Mouse (Mus musculus) kidney, adult 11 months (tissue): ENCODE data around the gene Aebp2.
A peak's percentile ranks its signal among the peaks of the same experiment; 100 is the strongest.
"Not testable (repeated sequence)": the region's sequence is repeated elsewhere in the genome, so short reads cannot be mapped to it uniquely, and the experiment has no call there.

Experiments
- DNase-seq: peaks from one replicate; pipeline ENCODE4 v3.0.0; 2022

Aebp2 gene

DNA sequence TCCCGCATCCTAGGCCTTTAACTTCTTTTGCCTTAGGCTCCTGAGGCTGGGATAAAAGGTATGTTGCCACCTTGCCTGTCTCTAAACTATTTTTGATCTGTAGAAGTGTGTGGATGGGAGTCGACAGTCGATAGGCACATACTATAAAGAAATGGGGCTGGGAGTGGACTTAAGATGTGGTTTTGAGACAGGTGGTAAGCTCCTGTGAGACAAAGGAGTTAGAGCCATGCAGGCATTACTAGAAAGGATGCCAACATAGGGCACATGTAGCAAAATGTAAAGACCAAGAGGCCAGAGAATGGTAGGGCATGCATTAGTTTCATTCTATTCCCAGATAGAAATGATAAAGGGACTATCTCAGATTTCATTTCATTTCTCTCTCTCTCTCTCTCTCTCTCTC lies 34.5 kb downstream of the Aebp2 start:
- no peak for DNase-seq

DNA sequence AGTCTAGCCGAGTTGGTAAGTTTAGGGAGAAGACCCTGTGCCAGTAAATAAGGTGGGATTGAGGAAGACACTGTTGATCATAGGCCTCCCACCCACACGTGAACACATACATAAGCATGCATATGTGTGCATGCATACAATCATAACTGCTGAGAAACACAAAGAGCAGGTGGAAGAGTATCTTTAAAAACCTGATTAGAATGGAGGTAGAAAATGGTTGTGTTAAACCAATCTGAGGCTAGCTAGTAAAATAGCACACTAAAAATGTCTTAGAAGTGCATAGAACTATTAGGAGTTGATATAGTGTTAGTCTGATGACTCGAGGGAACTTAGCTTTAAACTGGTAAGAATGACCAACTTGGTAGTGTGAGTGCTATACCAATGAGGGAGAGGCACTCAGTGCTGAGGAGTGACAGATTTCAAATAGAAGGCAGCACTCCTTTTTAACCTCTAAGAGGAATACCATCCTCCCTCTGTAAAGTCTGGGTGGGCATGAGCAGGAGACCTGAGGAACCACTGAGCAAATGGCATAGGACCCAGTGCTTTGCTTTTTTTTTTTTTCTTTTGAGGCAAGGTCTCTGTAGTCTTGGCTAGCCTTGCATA lies 35.6 kb downstream of the Aebp2 start:
- no peak for DNase-seq

DNA sequence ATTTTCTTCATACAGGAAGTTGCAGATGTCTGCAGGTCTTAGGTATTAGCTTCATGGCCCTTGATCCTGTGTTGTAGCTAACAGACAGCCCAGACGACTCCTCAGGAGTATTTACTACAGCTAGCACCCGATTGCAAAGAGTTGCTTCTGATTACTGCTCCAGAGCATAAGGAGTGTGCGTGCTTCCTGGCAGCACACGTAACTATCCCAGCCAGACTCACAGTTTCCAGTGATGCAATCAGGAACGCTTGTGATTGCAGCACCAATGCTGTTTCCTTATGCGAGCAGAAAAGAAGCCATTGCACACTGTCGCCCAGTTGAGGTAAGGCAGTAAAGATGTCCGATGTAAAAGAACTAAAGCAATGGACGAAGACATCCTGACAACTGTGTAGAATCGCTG lies 38.6 kb downstream of the Aebp2 start:
- no peak for DNase-seq

DNA sequence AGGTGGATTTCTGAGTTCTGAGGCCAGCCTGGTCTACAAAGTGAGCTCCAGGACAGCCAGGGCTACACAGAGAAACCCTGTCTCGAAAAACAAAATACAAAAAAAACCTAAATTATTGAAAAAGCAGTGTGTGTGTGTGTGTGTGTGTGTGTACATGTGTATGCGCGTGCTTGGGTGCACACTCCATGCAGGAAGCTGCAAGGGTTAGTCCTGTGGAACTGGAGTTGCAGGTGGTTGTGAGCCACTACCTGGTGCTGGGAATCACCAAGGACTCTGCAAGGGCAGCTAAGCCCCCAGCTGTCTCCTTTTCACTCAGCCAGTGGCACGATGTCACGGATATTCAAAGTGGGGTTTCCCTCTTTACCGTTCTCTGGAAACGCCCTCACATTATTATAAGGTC lies 39.3 kb downstream of the Aebp2 start:
- no peak for DNase-seq

DNA sequence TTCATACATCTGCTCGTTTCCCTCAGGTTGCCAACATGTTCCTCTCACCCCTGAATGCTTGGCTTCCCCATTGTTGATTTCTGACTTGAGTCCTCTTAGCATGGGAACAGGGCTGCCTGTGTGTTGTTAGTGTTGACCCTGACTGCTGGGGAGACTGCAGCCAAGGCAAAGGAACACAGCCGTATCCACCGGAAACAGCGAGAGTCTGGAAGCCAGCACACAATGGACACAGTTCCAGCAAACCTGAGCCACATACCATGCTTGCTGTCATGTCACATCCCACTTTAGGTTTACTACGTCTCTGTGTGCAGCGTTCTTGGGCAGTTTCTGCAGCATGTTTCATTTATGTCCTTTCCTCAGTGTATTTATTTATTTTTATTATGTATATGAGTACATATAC lies 39.8 kb downstream of the Aebp2 start:
- no peak for DNase-seq

DNA sequence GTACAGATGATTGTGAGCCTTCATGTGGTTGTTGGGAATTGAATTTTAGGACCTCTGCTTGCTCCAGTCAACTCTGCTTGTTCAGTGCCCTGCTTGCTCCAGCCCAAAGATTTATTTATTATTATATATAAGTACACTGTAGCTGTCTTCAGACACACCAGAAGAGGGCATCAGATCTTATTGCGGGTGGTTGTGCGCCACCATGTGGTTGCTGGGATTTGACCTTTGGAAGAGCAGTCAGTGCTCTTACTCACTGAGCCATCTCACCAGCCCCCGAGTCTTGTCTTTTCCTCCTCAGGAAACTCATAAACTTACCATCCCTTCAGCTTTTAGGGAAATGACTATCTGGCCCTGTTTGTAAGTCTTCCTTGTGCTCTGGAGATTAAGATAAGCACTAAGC lies 40.2 kb downstream of the Aebp2 start:
- not testable (repeated sequence) for DNase-seq

DNA sequence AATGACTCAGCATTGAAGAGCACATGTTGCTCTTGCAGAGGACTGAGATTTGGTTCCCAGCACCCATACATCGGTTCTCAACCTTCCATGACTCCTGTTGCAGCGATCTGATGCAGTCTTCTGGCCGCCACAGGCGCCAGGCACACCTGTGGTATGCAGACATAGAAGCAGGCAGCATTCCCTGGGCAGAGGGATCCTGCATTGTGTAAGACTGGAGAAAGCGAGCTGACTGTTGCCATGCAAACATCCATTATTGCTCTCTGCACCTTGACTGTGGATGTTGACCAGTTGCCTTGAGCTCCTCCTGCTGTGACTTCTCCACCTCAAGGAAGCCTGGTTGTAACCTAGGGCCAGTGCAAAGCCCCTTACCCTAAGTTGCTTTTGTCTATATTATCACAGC lies 42.1 kb downstream of the Aebp2 start:
- no peak for DNase-seq

DNA sequence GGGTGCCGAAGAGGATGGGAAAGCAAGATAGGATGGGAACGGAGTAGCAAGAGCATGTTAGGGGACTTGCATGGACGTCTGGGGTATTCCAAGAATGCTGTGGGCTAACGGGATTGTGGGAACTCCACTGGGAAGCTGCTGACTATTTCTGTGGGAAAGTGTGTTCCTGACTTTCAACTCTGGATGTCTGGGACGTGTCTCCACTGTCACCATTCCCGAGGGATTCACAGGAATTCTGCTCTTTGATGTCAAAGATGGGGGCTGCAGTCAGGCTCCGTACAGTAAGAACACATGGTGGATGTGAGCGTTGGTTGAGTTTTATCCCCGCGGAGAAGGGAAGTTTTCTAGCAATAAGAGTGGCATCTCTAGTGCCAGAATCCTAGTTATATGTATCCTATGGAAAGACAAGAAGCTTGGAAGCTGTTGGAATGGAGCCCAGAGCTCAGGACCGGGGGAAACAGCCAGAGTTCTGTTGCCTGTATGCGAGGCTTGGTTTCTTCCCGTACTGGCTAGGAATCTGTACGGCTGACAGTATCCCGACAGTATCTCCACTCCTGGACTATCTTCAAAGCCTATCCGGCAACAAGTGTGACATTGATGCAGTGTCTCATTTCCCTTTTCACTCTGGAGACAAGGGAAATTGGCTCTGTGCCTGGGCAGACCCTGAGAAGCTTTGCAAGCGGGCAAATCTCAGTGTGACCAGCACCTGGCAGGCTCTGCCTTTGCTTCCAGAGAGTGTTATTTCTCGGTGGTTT lies 44.2 kb downstream of the Aebp2 start:
- DNase-seq, result peak; percentile 40

DNA sequence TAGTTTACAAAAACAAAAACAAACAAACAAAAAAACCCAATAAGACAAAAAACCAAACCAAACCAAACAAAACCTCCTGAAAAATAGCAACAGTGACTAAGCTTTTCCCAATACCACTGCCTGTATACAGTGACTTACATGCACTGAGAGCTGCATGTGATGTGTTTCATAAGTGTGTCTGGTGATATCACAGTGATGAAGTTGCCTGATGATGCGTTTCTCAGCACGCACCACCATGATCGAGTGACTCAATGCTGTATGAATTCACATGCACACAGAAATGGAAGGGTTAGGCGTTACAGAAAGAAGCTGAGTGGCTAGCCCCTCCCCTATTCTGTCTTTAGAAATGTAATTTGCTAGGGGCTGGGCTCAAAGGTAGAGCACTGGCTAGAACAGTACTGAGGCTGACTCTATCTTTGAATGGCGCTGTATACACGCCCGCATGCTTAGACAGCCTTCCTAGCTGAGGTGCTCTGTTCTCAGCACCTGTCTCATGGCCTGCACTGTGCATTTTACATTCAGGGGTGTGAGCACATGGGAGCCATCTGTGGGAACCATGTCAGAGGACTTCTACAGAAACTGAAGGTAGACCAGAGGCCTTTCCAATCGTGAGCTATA lies 44.9 kb downstream of the Aebp2 start:
- no peak for DNase-seq

DNA sequence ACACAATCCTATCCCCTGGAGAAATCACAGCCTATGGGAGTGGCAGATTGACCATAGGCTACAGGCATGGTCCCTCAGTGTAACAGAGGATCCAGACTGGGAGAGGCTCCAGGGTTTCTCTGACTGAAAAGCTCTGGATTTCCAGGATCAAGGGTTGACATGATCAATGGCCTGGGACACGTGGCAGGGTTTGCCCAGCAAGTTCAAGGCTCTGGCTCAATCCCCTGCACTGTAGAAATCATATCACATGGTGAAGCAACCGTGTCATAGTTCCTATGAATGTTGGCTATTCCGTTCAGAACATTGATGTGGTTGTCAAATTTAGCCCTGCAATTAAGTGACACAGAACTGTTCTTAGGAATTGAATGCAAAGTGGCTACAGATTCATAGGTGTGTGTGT lies 52.0 kb downstream of the Aebp2 start:
- DNase-seq, result no peak

DNA sequence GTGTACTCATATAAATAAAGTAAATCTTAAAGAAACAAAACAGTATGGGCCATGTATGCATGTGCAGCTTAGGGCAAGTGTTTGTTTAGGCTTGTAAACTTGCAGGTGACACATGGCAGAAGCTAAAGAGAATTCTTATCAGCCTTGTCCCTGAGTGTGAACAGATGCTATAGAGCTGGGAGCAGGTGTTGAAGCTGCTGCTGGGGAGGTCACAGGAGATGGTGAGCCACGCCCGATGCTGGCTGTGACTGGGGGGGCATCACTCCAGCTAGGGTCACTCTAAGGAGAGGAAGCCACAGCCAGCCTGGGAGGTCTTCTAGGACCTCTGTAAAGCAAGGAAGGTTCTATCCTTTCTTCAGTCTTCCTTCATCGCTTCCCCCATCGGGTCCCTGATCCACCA lies 53.6 kb downstream of the Aebp2 start:
- DNase-seq, result no peak

DNA sequence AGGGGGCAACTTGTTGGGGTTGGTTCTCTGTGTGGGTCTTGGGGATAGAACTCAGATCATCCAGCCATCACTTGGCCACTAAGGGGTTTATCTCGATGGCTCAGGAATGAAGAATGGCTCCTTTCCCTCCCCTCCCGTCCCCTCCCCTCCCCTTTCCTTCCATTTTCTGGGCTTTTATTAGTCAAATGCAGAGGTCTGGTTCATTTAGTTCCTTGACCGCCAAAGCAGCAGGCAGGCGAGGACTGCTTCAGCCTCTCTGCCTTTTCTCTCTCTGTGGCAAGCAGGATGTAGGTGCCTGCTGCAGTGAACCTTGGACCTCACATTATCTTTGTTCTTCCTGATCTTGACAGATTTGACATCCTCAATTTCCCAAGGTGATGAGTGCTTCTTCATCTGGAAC lies 54.6 kb downstream of the Aebp2 start:
- no peak for DNase-seq

DNA sequence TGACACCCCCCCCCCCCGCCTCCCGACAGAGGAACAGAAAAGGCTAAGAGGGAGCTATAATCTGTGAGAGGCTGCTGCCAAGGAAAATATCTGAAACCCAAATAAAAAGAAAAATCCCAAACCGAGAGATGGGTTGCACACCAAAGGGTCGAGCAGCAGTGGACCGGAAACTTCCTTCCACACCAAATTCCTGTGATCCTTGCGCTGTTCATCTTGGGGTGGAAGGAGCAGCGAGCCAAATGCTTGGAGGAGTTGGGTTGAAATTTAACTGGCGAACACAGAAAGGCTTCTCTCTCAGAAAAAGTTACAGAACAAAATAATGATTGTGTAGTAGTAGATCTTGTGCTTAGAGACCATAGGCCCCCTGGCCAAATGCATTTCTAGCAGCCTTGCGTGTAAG lies 55.5 kb downstream of the Aebp2 start:
- DNase-seq, result peak; percentile 45

DNA sequence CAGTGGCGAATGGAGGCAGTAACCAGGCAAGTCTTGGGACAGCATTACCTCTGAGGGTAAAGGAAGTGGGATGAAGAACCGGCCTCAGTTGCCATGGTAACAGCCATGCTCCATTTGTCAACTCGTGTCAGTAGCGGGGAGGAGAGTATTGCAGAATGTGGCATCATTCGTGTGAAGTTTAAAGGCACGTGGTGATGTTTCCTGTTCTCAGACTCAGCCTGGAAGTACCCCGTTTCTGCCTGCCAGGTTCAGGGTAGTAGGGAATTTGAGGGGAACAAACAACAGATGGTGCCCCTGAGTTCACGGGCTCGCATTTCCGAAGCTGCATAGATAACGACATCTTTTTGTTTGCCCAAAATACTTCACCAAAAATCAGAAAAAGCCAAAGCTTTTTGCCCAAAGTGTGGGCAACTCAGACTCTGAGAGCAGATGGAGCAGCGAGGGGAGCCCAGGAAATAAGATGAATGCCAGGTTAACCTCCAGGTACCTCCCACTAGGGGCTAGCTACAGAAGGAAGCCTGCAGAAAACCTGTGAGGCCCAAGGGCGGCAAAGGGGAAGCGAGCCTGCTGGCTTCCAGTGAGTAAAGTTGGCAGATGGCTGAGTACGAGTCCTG lies 56.3 kb downstream of the Aebp2 start:
- DNase-seq, result no peak

DNA sequence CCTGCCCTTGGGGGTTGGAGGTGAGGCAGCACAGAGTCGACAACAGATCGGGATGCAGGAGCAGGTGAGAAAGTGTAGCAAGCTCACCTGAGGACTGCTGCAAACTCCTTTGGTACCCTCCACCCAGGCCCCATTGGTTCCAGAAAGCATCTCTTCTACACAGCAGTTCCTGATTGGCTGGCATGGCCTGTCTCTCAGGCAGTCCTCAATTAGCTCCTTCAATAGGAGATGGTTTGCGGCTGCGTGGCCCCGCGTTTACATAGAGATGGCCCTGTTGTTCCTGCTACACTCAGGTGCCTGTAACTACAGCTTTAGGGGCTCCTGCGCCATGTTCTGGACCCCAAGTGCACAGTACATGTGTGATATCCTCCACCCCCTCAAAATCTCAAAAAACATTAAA lies 58.2 kb downstream of the Aebp2 start:
- DNase-seq, result no peak

DNA sequence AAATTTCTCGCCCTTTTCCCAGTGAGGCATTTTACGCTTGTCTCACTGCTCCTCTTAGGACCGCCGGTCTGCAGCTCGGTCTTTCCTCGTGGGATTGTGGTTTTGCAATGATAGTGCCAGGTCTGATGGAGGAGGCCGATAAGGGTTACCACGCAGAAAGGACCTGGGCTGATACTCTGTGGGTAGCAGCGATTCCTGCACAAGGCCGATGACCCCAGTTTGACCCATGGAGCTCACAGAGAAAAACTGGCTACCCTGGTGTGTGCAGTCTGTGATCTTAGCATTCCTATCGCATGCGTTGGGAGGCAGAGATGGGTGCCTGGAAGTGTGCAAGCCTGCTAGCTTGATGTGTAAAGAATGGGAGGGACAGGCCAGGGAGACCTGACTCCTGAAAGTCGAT lies 60.4 kb downstream of the Aebp2 start:
- DNase-seq, result no peak

DNA sequence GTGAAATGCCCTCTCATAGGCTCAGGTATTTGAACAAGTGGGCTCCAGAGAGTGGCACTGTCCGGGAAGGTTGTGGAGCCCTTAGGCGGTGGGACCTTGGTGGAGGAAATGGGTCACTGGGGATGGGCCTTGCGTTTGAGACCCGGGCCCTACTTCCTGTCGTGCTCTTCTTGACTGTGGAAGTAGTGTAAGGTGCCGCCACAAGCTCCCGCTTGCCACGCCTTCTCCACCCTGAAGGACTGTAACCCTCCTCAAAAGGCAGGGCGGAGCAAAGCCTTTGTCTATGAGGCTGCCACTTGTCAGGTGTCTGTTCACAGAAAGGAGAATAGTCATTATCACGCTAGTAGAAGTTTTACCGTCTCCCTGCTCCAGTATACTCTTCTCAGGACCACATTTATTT lies 61.9 kb downstream of the Aebp2 start:
- DNase-seq, result no peak

DNA sequence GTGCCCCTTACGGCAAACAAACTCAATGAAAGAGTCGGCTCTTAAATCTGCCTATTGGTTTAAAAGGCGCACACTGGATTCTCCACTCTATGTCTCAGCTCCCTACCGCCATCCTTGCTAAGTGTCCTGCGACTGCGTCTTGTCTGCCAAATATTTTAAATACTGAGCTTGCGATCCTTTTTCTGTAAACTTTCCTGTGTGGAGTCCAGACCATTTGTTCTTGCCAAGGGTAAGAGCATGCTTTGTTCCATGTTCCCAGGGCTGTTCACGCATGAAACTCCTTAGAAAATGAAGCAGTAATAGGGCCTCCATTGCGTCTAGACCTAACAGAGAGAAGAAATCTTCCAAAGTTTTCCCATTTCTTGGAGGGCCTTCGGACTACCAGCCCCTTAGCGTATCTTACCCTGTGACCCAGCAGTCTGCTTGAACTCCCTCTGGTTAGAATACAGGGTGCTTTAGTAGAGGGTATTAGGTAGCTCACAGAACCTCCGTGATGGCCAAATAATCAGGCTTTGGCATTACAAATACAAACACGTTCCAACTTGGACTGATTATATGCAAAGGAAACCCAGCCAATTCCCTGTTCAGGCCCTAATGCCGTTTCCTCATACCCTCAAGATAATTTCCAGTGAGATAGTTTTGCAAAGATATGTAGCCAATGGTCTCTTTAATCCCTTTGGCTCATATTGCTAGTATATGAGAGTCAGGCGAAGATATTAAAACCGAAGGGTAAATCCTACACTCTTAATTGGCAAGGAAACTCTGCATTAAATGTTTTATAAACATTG lies 67.3 kb downstream of the Aebp2 start:
- no peak for DNase-seq

DNA sequence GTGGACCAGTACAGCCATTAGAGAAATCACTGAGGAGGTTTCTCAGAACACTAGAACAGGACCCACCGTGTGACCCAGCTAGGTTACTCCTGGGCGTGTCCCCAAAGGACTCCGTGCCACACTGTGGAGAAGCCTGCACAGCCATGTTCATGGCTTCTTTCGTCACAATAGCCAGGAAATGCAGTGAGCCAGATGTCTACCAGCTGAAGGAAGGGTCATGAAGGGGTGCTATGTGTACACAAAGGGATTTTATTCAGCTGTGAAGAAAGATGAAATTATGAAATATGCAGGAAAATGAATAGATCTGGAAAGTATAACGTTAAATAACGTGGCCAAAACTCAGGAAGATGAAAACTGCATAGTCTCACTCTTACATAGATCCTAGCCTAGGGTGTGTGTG lies 69.7 kb downstream of the Aebp2 start:
- DNase-seq, result no peak

DNA sequence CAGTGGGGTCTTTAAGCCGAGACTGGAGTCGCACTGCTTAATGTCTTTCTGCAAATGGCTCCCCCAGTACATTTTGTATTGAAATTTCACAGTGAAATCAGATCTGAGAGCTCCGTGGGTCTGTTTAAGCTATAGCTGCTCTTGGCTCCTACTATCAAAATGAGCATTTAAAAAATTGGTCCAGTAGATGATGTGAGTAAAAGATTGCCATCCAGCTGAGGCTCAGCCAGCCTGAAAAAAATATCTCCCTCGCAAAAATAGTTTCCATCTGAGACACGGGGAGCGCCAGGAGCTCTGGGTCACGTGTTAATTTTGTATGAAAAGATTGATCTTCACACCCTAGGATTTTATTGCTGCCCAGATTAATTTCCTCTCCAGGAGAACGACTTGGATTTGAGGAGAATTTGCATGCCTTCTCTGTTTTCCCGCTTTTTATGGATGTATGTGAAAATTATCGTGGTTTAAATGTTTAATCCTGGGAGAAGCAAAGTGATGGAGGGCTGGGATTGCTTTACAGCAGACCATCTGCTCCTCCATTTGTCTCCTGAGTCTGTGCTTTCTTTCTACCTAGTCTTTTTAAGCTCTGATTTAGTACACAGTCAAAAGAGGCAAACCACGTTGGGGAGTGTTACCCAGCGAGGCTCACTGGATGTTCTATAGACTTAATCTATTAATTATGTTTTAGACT lies 73.9 kb downstream of the Aebp2 start:
- no peak for DNase-seq

DNA sequence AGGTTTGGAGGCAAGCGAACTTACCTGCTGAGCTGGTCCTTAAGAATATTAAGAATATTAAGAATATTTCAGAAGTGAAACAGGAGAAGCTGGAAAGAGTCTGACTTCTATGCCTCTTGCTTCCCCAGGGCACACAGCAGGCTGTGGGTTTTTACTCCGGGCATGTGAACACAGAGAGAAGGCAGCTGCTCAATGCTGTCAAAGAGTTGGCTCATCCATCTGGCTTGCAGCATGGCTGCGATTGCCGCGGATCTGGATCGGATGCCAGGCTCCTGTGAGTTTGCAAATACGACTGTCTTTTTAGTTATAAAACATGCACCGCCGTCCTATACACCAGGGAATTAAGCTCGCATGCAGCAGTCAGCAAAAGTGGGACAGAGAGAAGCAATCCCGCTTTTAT lies 75.5 kb downstream of the Aebp2 start:
- no peak for DNase-seq

DNA sequence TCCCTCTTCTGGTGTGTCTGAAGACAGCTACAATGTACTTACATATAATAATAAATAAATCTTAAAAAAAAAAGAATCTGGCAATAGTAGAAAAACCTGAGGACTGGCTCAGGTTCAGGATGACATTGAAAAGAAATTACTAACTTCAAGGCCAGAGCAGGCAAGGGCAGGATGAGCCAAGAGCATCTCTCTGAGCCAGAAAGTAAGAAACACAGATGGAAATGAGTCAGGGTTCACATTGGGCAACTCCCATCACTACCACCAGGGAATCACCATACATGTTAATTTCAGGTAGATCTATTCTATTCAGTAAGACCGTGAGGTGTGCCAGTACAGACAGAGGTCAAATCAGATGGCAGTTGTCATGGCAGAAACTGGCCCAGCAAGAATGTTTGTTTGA lies 76.1 kb downstream of the Aebp2 start:
- no peak for DNase-seq

DNA sequence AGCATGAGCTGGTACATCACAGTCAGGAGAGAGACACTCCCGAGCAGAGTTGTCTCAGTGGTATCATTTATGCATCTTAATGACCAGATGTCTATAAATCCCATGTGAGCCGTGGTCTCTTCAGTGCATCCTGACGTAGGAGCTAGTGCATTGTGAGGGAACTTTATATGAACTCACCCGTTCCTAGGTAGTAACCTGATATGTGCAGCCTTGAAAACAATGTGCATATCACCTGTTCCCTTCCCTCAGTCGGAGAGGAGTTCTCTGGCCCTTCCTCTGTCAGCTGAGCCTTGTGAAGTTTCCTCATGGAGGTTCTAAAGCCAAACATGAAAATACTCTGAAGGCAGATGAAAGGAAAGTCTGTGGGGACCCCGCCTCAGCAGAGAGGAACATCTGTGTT lies 78.8 kb downstream of the Aebp2 start:
- no peak for DNase-seq
